Mouse (Mus musculus) spleen, postnatal 36 days (tissue): Measurements from ENCODE around the gene Naa16.
"Not testable (repeated sequence)": the region's sequence is repeated elsewhere in the genome, so short reads cannot be mapped to it uniquely, and the experiment has no call there.

Experiments used
- DNase-seq, 2 experiments: peaks; one replicate each; pipeline ENCODE4 v3.0.0; 2022; ENCODE audit warnings: low spot score in 2 of 2, mixed read lengths in 1 of 2

Naa16 gene

GRCm38 (mm10) chr14:79390265-79390926 is at the start of gene Naa16:
Gene Naa16, minus strand, starts transcription at chr14:79390778.
- peak; percentile 90 to 93 for DNase-seq

- DNase-seq = no peak
These were observed 43.5 kb upstream of the Naa16 start for GRCm38 (mm10) chr14:79434068-79434467.

GRCm38 (mm10) chr14:79426730-79427365 is 36.3 kb upstream of the Naa16 start:
- DNase-seq = not testable (repeated sequence)

- DNase-seq = peak; percentile 97 to 98
These were observed 35.6 kb upstream of the Naa16 start, which contains the start of gene Kbtbd7 for GRCm38 (mm10) chr14:79425979-79426729. Gene Kbtbd7, plus strand, starts transcription at chr14:79426511.

- no peak for DNase-seq
These were observed 29.6 kb upstream of the Naa16 start for GRCm38 (mm10) chr14:79420083-79420685.

GRCm38 (mm10) chr14:79413121-79413520 is 22.5 kb upstream of the Naa16 start:
- no peak for DNase-seq

GRCm38 (mm10) chr14:79410662-79411061 is 20.1 kb upstream of the Naa16 start:
- no peak for DNase-seq

GRCm38 (mm10) chr14:79409278-79409830 is 18.8 kb upstream of the Naa16 start:
- no peak for DNase-seq

- no peak for DNase-seq
These were observed 17.1 kb upstream of the Naa16 start for GRCm38 (mm10) chr14:79407641-79408040.

GRCm38 (mm10) chr14:79397321-79398122 is 6.9 kb upstream of the Naa16 start, which contains the start of gene Mtrf1:
Gene Mtrf1, plus strand, starts transcription at chr14:79397772.
- peak; percentile 68 to 71 for DNase-seq

- peak; percentile 37 to 57 for DNase-seq
These were observed 4.0 kb upstream of the Naa16 start for GRCm38 (mm10) chr14:79394564-79394963.

GRCm38 (mm10) chr14:79393289-79393688 is 2.7 kb upstream of the Naa16 start:
- DNase-seq = no peak

GRCm38 (mm10) chr14:79389438-79390264 is 927 bp downstream of the Naa16 start:
- no peak for DNase-seq

- no peak for DNase-seq
These were observed 2.3 kb downstream of the Naa16 start for GRCm38 (mm10) chr14:79388304-79388703.

- DNase-seq = no peak
These were observed 7.5 kb downstream of the Naa16 start for GRCm38 (mm10) chr14:79383120-79383519.

GRCm38 (mm10) chr14:79377041-79377440 is 13.5 kb downstream of the Naa16 start:
- no peak for DNase-seq

GRCm38 (mm10) chr14:79358055-79358454 is 32.5 kb downstream of the Naa16 start:
- no peak for DNase-seq

- no peak for DNase-seq
These were observed 44.2 kb downstream of the Naa16 start for GRCm38 (mm10) chr14:79346384-79346783.

- DNase-seq = no peak
These were observed 55.0 kb downstream of the Naa16 start for GRCm38 (mm10) chr14:79335613-79336012.

- DNase-seq = no peak
These were observed 58.6 kb downstream of the Naa16 start for GRCm38 (mm10) chr14:79331936-79332335.
